7 mouse cellular contexts compared by ENCODE assay signal in genomic region chr17:25698446-25698845, GRCm38 (mm10). TPM values are rescaled to one million over a fixed set of nuclear protein-coding genes. Genes with fewer than 3 reads are reported as not detected.
DNase-seq lines count a peak whose midpoint lies in the region; ATAC-seq and TF ChIP-seq lines count a peak whose summit lies in the region.

No protein-coding gene starts in this region.

- TF ChIP-seq POLR2A in bone marrow macrophage, adult 2 months (IDR thresholded peaks at IDR 0.05; ENCODE audit: borderline replicate concordance, low read depth, low read length): no peak

- H3K27ac ChIP-seq in bone marrow macrophage, adult 2 months (ENCODE audit: insufficient read depth, low read depth, low read length): no peak overlapping the region

- peak; percentile 81 for ATAC-seq in erythroblast, adult 5-6 weeks (replicated peaks; ENCODE audit: low FRiP score, poor library complexity, severe bottlenecking)
- ATAC-seq in megakaryocyte-erythroid progenitor cell, adult 5-6 weeks (replicated peaks; ENCODE audit: low FRiP score, low TSS enrichment, poor library complexity, severe bottlenecking): peak; percentile 80

- no peak overlapping the region for H3K4me3 ChIP-seq in bone marrow macrophage, adult 2 months (ENCODE audit: insufficient read depth, low read length)

- peak; percentile 68 for TF ChIP-seq CTCF in bone marrow macrophage, adult 2 months (IDR thresholded peaks at IDR 0.05; ENCODE audit: low read depth, low read length)

- peak; percentile 88 for DNase-seq in MN1 (ENCODE audit: low spot score)
- peak; percentile 82 for DNase-seq in heart, postnatal 4 days
- peak; percentile 89 to 90 for DNase-seq in layer of hippocampus, postnatal 10 days (ENCODE audit: low spot score in 2 of 2)
- peak; percentile 18 to 68 for DNase-seq in spleen, adult 18-20 months

- H3K4me1 ChIP-seq in bone marrow macrophage, adult 2 months (ENCODE audit: control insufficient read depth, insufficient read depth, low read length): no peaks in the 10 kb centered on the region

RNA-seq across cellular contexts. Expression of gene Gng13, which starts 18.5 kb away (rescaled TPM):
- polyA plus RNA-seq in bone marrow macrophage, adult 2 months (2012; ENCODE audit: insufficient read depth, insufficient read length, missing spikeins): not detected in 2 replicates
- total RNA-seq in erythroblast, adult 5-6 weeks (2015; ENCODE audit: low replicate concordance): not detected in 2 replicates
- 0.70 TPM in 1 of 2 replicates, not detected in the other for total RNA-seq in erythroblast, adult 5-6 weeks (2017; ENCODE audit: low replicate concordance)
- 1 to 10 TPM in 1 of 2 experiments, not detected in 1; 2.3 TPM for total RNA-seq in heart, postnatal 4 days (2021)
- 10 to 100 TPM; 55.4 to 57.2 TPM for total RNA-seq in layer of hippocampus, postnatal 10 days (2021)
- total RNA-seq in megakaryocyte-erythroid progenitor cell, adult 5-6 weeks (2014; fragmentation: Nextera tagmentation): not detected in 2 replicates
- total RNA-seq in megakaryocyte-erythroid progenitor cell, adult 5-6 weeks (2017): not detected in 2 replicates

RNA-seq across cellular contexts. Expression of gene Chtf18, which starts 28.8 kb away (rescaled TPM):
- 7.4 and 14.1 TPM in 2 replicates for polyA plus RNA-seq in bone marrow macrophage, adult 2 months (2012; ENCODE audit: insufficient read depth, insufficient read length, missing spikeins)
- total RNA-seq in erythroblast, adult 5-6 weeks (2015; ENCODE audit: low replicate concordance): 7.7 and 8.6 TPM in 2 replicates
- total RNA-seq in erythroblast, adult 5-6 weeks (2017; ENCODE audit: low replicate concordance): 7.6 and 11.8 TPM in 2 replicates
- 10 to 100 TPM; 12.6 to 13.6 TPM for total RNA-seq in heart, postnatal 4 days (2021)
- total RNA-seq in layer of hippocampus, postnatal 10 days (2021): 1 to 10 TPM; 2.6 to 3.6 TPM
- 59.0 and 65.4 TPM in 2 replicates for total RNA-seq in megakaryocyte-erythroid progenitor cell, adult 5-6 weeks (2014; fragmentation: Nextera tagmentation)
- total RNA-seq in megakaryocyte-erythroid progenitor cell, adult 5-6 weeks (2017): 39.0 and 53.3 TPM in 2 replicates

RNA-seq across cellular contexts. Expression of gene Rpusd1, which starts 29.0 kb away (rescaled TPM):
- polyA plus RNA-seq in bone marrow macrophage, adult 2 months (2012; ENCODE audit: insufficient read depth, insufficient read length, missing spikeins): 10.1 and 10.2 TPM in 2 replicates
- total RNA-seq in erythroblast, adult 5-6 weeks (2015; ENCODE audit: low replicate concordance): 4.2 and 6.5 TPM in 2 replicates
- total RNA-seq in erythroblast, adult 5-6 weeks (2017; ENCODE audit: low replicate concordance): 1.4 TPM in 2 replicates
- 1 to 10 TPM; 5.4 to 6.6 TPM for total RNA-seq in heart, postnatal 4 days (2021)
- total RNA-seq in layer of hippocampus, postnatal 10 days (2021): 10 to 100 TPM; 27.0 to 30.0 TPM
- total RNA-seq in megakaryocyte-erythroid progenitor cell, adult 5-6 weeks (2014; fragmentation: Nextera tagmentation): 14.9 and 17.8 TPM in 2 replicates
- total RNA-seq in megakaryocyte-erythroid progenitor cell, adult 5-6 weeks (2017): 1.8 and 2.1 TPM in 2 replicates

RNA-seq across cellular contexts. Expression of gene Mslnl, which starts 37.4 kb away (rescaled TPM):
- polyA plus RNA-seq in bone marrow macrophage, adult 2 months (2012; ENCODE audit: insufficient read depth, insufficient read length, missing spikeins): not detected in 2 replicates
- total RNA-seq in erythroblast, adult 5-6 weeks (2015; ENCODE audit: low replicate concordance): not detected in 2 replicates
- not detected in 2 replicates for total RNA-seq in erythroblast, adult 5-6 weeks (2017; ENCODE audit: low replicate concordance)
- not detected for total RNA-seq in heart, postnatal 4 days (2021)
- not detected for total RNA-seq in layer of hippocampus, postnatal 10 days (2021)
- total RNA-seq in megakaryocyte-erythroid progenitor cell, adult 5-6 weeks (2014; fragmentation: Nextera tagmentation): not detected in 2 replicates
- not detected in 2 replicates for total RNA-seq in megakaryocyte-erythroid progenitor cell, adult 5-6 weeks (2017)

RNA-seq across cellular contexts. Expression of gene Msln, which starts 55.7 kb away (rescaled TPM):
- polyA plus RNA-seq in bone marrow macrophage, adult 2 months (2012; ENCODE audit: insufficient read depth, insufficient read length, missing spikeins): not detected in 2 replicates
- not detected in 2 replicates for total RNA-seq in erythroblast, adult 5-6 weeks (2015; ENCODE audit: low replicate concordance)
- not detected in 2 replicates for total RNA-seq in erythroblast, adult 5-6 weeks (2017; ENCODE audit: low replicate concordance)
- 10 to 100 TPM; 38.4 to 43.3 TPM for total RNA-seq in heart, postnatal 4 days (2021)
- 1 to 10 TPM; 1.8 to 2.6 TPM for total RNA-seq in layer of hippocampus, postnatal 10 days (2021)
- not detected in 2 replicates for total RNA-seq in megakaryocyte-erythroid progenitor cell, adult 5-6 weeks (2014; fragmentation: Nextera tagmentation)
- total RNA-seq in megakaryocyte-erythroid progenitor cell, adult 5-6 weeks (2017): not detected in 2 replicates

Comparison
In these comparisons a context has a peak if more than half of its experiments do, and no peak if none do; other contexts are left out.
1. RNA of gene Gng13, which starts 18.5 kb away (total RNA-seq): 55.4 to 57.2 TPM in layer of hippocampus, postnatal 10 days; 2.3 TPM in heart, postnatal 4 days, 0.70 TPM in erythroblast, adult 5-6 weeks and not detected in megakaryocyte-erythroid progenitor cell, adult 5-6 weeks; every median in the first group is over 10 times any median in the second.
2. Peak in every context shown above with its lines, with median percentiles within 50 percentile points of each other: DNase-seq.